Mouse (Mus musculus): Measurements from ENCODE around the gene Clock. TPM values are rescaled to one million over a fixed set of nuclear protein-coding genes. Genes with fewer than 3 reads are reported as not detected.

The Clock gene
- total and polyA plus RNA-seq, 3 experiments: 10.6 to 62.9 (median 38.9) TPM

DNA sequence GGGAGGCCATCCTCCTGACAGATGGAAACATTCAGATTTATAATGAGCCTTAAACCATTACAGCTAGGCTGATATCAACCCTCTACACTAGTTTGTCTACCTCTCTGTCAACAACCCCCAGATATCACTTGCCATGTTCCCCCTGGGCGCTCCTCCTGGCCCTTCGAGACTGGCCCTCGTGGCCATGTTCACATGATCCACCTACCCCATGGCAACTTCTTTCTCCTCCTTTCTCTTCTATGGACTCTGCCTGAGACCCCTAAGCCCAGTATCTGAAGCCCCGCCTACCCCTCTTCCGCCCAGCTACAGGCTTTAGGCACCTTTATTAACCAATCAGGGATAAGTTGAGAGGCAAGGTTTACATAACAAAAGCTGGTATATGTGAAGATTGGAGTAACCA, 124.8 kb downstream of the Clock start:
- no peak for DNase-seq

DNA sequence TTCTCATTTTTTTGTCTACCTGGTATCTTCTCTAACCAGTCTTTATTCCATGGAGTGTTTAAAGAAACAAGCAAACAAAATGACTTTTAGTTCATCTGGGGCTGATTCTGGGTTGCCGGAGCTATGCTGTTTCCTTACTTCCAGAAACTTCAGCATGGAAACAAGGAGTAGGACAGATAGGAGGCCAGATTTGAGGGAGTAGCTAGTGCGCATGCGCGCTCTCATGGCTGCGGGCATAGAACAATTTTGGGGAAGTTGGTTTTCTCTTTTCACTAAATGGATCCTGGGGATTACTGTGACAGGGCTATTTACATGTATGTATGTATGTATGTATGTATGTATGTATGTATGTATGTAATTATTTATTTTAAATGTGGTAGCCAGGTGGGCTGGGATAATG, 125.4 kb downstream of the Clock start:
- DNase-seq: no peak

DNA sequence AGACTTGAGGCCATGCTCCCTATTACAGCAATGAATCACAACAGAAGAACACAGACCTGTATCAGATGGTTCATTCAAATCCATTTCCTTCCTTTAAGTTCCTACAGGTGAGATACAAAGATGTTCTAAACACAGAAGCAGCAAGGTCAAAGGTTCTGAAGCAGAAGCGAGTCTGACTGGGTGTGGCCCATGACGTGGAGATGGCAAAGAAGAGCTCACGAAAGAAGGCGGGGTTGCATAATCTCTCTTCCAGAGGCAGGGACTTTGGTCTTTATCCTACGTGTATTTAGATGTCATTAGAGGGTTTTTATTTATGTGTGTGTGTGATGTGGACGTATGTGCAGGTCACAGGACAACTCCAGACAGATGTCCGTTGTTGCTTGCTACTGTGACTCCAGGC, 126.9 kb downstream of the Clock start:
- no peak for DNase-seq

DNA sequence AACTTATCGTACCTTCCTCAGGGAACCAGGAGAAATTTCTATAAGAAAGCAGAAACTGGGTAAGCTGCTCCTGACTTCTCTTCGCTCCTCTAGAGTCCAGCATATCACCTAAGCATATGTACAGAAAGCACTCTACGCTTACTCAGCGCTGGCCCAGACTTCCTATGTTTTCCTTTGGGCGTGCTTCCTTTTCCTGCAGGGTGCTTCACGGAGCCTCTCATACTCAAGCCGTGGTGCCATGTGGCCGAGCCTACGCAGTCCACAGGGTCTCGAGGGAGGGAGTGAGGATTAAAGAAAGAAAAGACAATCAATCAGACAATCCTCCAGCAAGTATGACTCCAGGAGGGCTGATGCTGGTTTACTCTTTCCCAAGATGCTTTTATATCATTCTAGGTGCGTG, 127.8 kb downstream of the Clock start:
- DNase-seq: no peak

DNA sequence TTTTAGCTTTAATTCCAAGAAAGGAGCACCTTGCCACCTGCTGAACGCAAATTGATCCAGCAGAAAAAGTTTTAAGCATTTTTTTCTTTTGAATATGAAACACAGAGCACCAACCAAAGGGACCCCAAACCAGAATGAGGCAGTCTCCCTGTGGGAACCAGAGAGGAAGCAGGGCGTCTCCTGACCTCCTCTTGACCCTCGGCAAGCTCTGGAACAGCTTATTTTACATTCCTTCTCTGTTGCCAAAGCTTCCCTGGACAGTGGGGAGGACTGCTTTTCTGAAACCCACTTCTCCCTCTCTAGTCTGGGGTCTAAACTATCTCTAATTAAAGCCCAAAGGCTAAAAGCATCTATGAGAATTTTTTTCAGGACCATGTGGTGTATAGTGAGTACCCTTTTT, 128.2 kb downstream of the Clock start:
- no peak for DNase-seq

DNA sequence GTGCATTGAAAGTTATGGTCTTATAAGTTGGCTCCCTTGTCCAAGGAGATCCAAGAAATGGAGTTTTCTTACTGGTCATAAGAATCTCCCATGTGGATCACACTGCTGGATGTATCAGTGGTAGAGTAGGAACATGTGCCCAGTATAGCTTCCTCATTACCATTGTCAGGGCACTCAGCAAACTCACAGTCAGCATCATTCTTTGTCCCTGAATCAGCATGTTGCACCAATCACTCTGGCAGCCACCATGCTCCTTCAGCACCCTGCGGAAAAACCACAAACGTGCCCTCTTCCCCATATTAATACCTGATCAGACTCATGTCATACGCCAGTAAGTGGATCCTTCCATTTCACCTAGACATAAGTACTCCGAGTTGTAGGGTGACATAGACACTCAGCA, 129.5 kb downstream of the Clock start:
- DNase-seq: no peak

DNA sequence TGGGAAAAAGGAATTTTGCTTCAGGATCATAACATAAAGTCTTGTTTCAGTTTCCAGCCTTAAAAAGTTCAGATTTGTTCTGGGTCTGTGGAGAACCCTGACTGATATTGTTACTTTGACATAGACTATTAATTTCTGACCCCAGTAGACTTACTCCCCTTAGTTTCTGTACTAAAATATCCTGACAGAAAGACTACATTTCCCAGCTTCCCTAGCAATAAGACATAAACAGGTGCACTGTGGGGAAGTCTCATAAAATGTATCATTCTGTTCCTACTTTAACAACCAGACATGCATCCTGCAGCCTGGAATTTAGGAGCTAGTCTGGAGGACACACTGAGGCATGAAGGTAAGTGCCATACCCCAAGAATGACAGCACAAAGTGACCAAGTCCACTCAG, 133.6 kb downstream of the Clock start:
- DNase-seq: no peak

DNA sequence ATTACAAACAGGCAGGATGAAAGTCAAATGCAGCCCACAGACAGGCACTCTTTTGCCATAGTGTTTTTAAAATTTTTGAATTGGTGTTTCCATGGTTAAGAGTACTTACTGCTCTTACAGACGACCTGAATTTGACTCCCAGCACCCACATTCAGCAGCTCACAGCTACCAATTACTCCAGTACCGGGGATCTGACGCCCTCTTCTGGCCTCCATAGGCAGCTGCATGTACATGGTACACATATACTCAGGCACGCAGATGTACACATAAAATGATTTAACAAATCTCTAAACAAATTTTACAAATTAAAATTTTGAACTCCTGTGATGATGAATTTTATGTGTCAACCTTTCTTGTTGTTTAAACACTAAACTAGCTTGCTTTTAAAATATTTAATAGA, 134.1 kb downstream of the Clock start:
- DNase-seq: no peak

DNA sequence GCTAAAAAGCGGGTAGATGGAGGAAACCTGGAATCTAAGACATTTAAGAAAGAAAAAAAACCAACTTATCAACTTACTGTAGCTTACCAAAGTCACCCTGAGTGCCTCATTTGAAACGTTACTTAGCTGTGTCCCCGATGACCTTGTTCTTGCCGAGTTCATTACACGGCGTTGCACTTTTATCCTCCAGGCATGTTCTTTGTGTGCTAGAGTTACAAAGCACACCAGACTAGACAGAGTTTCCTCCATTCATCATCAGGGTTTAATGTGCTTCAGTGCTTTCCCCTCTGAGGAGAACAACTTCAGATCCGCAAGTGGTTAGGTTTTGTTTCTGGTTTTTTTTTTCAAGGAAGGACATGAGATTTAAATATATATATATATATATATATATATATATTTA, 139.8 kb downstream of the Clock start:
- no peak for DNase-seq

DNA sequence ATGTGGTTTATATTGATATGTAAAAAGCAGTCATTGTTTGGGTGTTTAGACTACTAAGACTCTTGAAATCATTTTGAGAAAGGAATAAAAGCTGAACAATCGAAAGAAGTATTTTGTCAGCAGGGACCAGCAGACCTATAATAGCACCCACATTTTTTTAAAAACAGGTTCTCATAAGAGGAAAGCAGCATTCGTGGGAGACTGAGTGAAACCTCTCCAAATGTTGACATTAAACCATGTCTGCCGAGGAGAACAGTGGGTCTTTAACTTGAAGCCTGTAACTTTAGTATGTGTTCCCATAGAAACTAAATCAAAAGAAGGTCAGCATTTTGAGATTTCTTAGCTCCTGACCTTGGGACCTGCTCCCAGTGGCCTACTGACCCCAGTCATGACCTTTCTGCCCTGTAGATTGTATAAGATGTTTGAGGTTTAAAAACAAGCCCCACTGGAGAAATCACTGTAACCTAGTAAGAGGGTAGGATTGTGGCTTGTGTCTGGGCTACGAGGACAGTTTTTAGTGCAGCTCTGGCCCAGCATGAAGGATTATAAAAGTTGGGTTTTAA, 140.7 kb downstream of the Clock start:
- DNase-seq: no peak

DNA sequence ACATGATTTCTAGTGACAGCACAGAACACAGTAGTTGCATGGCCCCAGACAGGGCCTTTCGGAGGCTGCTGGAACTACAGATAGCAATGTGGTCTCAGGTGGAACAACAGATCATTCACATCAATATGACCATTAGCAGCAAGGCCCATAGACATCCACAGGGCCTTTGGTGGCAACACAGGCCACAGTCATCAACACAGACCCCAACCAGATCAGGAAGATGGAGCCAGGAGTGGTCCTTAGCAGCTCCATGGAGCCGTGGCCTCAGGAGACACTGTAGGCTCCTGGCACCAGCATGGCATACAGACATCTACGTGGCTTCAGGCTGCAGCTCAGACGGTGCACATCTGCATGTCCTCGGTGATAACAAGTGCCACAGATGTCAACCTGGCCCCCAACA, 141.7 kb downstream of the Clock start:
- no peak for DNase-seq

DNA sequence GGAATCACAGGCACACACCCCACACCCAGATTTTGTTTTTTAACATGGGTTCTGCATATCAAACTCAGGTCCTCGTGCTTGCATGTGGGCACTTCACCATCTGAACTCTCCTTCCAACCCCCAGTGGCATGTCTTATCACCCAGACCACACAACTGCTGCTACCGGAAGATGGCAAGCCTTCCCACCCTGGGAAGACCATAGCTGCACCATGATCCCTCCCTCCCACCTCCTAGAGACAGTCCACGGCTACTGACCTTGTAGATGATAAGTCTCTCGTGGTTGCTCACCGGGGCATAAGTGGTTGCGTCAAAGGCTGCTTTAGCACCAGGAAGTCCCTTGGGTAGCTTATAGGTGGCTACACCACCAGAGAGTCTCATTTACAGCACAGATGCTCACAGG, 143.1 kb downstream of the Clock start:
- DNase-seq: no peak

DNA sequence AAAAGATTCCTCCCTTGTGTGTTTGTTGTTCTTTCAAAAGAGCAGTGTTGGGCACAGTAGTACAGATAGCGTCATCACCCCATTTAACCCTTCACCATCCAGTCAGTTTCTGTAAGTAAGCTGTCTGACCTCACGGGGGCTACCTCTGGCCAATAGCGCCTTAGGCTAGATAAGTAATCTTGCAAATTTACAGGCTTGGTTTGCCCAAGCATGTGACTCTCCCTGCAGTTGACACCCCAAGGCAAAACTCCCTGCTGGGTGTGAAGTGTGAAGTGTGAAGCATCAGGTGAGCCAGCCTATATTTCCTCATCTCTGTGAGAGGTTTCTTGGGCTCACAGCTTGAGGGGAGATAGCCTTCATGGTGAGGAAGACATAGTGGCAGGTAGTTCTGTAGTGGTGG, 144.5 kb downstream of the Clock start:
- no peak for DNase-seq

Other genes starting within 250 kb of the Clock start
- 10 to 100 TPM; 25.5 to 30.4 TPM for gene Srd5a3, start 164.5 kb downstream of the Clock start, total RNA-seq (2021)
- gene Srd5a3, start 164.5 kb downstream of the Clock start, polyA plus RNA-seq (2012; rRNA removed): 280 and 358 TPM in 2 replicates
- gene Tmem165, start 120.9 kb downstream of the Clock start, total RNA-seq (2021): 10 to 100 TPM; 28.1 to 49.1 TPM
- 164 and 194 TPM in 2 replicates for gene Tmem165, start 120.9 kb downstream of the Clock start, polyA plus RNA-seq (2012; rRNA removed)
- gene Pdcl2, start 26.4 kb upstream of the Clock start, total RNA-seq (2021): not detected
- not detected in 2 replicates for gene Pdcl2, start 26.4 kb upstream of the Clock start, polyA plus RNA-seq (2012; rRNA removed)
- gene Nmu, start 59.0 kb upstream of the Clock start, total RNA-seq (2021): under 1 TPM in 1 of 2 experiments, not detected in 1; 0.48 TPM
- not detected in 2 replicates for gene Nmu, start 59.0 kb upstream of the Clock start, polyA plus RNA-seq (2012; rRNA removed)
- gene Gm7271, start 179.2 kb upstream of the Clock start, total RNA-seq (2021): not detected
- gene Gm7271, start 179.2 kb upstream of the Clock start, polyA plus RNA-seq (2012; rRNA removed): not detected in 2 replicates
- gene Exoc1, start 224.5 kb upstream of the Clock start, total RNA-seq (2021): 10 to 100 TPM; 43.7 to 53.2 TPM
- 16.0 and 18.2 TPM in 2 replicates for gene Exoc1, start 224.5 kb upstream of the Clock start, polyA plus RNA-seq (2012; rRNA removed)

All from adrenal gland, adult 2 months (tissue).